ENCODE assay signal across 8 mouse cellular contexts in genomic region chr7:43782275-43783265, GRCm38 (mm10). TPM values are rescaled to one million over a fixed set of nuclear protein-coding genes. Genes with fewer than 3 reads are reported as not detected.
DNase-seq lines count a peak whose midpoint lies in the region; ATAC-seq lines count a peak whose summit lies in the region.

No protein-coding gene starts in this region.

- H3K4me2 ChIP-seq in embryonic facial prominence, embryonic 12.5 days (replicated peaks): peak overlapping the region; percentile 58
- peak overlapping the region; percentile 57 for H3K4me2 ChIP-seq in heart, embryonic 11.5 days
- H3K4me2 ChIP-seq in kidney, embryonic 14.5 days (replicated peaks; ENCODE audit: low read depth, low read length): peak overlapping the region; percentile 52
- H3K4me2 ChIP-seq in liver, embryonic 13.5 days: peak overlapping the region; percentile 54
- peak overlapping the region; percentile 82 for H3K4me2 ChIP-seq in stomach, embryonic 16.5 days (ENCODE audit: low read depth, low read length)

- WGBS in embryonic facial prominence, embryonic 12.5 days: 6% methylated on average over 36 of the region's 36 CpGs
- 7% methylated on average over 36 of the region's 36 CpGs for WGBS in heart, embryonic 11.5 days (ENCODE audit: insufficient replicate concordance)
- WGBS in kidney, embryonic 14.5 days: 7% methylated on average over 36 of the region's 36 CpGs
- 7% methylated on average over 36 of the region's 36 CpGs for whole genome bisulfite sequencing in liver, embryonic 13.5 days (ENCODE audit: insufficient replicate concordance)
- WGBS in stomach, embryonic 16.5 days: 7% methylated on average over 36 of the region's 36 CpGs

- peaks cover 10% of the 10 kb centered on the region; the same call in 1 of the 2 replicates for H3K27me3 ChIP-seq in embryonic facial prominence, embryonic 12.5 days
- peaks cover 16% of the 10 kb centered on the region for H3K27me3 ChIP-seq in heart, embryonic 11.5 days (ENCODE audit: control insufficient read depth, insufficient read depth, low read length)
- H3K27me3 ChIP-seq in kidney, embryonic 14.5 days (ENCODE audit: control insufficient read depth, insufficient read depth, low read length): 0 out of 2 replicates have a peak, but pooled peaks cover 6% of the 10 kb centered on the region
- peaks cover 16% of the 10 kb centered on the region for H3K27me3 ChIP-seq in liver, embryonic 13.5 days
- no peaks in the 10 kb centered on the region for H3K27me3 ChIP-seq in stomach, embryonic 16.5 days (ENCODE audit: control insufficient read depth, insufficient read depth, low read length)

- no peaks in the 10 kb centered on the region for H3K36me3 ChIP-seq in embryonic facial prominence, embryonic 12.5 days
- H3K36me3 ChIP-seq in heart, embryonic 11.5 days (ENCODE audit: control insufficient read depth, insufficient read depth, low read length): no peaks in the 10 kb centered on the region
- H3K36me3 ChIP-seq in kidney, embryonic 14.5 days (ENCODE audit: control insufficient read depth, insufficient read depth, low read length): no peaks in the 10 kb centered on the region
- H3K36me3 ChIP-seq in liver, embryonic 13.5 days: no peaks in the 10 kb centered on the region
- H3K36me3 ChIP-seq in stomach, embryonic 16.5 days (ENCODE audit: control insufficient read depth, insufficient read depth, low read length): no peaks in the 10 kb centered on the region

- peak overlapping the region; percentile 25 for H3K4me3 ChIP-seq in embryonic facial prominence, embryonic 12.5 days
- H3K4me3 ChIP-seq in heart, embryonic 11.5 days (ENCODE audit: low read depth, low read length): peak overlapping the region; percentile 16; the same call in 1 of the 2 replicates
- peak overlapping the region; percentile 25; the same call in 1 of the 2 replicates for H3K4me3 ChIP-seq in kidney, embryonic 14.5 days (ENCODE audit: low read length)
- H3K4me3 ChIP-seq in liver, embryonic 13.5 days (replicated peaks): 0 out of 2 replicates have a peak overlapping the region, but pooled peaks have one; percentile 14
- H3K4me3 ChIP-seq in stomach, embryonic 16.5 days (replicated peaks; ENCODE audit: low read length): peak overlapping the region; percentile 42

- ATAC-seq in embryonic facial prominence, embryonic 12.5 days (ENCODE audit: insufficient number of reproducible peaks, insufficient read depth, low FRiP score, low TSS enrichment): peak; percentile 77
- peak; percentile 68; the same call in 1 of the 2 replicates for ATAC-seq in heart, embryonic 11.5 days (replicated peaks; ENCODE audit: insufficient number of reproducible peaks, low FRiP score, low TSS enrichment)
- ATAC-seq in kidney, embryonic 14.5 days (ENCODE audit: low FRiP score, low TSS enrichment): peak; percentile 81
- no peak for ATAC-seq in liver, embryonic 13.5 days (ENCODE audit: low read depth)
- peak; percentile 74 for ATAC-seq in stomach, embryonic 16.5 days (ENCODE audit: insufficient read depth, low FRiP score)

- no peak overlapping the region for H3K27ac ChIP-seq in embryonic facial prominence, embryonic 12.5 days
- no peak overlapping the region for H3K27ac ChIP-seq in heart, embryonic 11.5 days (ENCODE audit: low read depth, low read length)
- no peak overlapping the region for H3K27ac ChIP-seq in kidney, embryonic 14.5 days (ENCODE audit: low read depth, low read length)
- no peak overlapping the region for H3K27ac ChIP-seq in liver, embryonic 13.5 days
- peak overlapping the region; percentile 55; the same call in 1 of the 2 replicates for H3K27ac ChIP-seq in stomach, embryonic 16.5 days (ENCODE audit: low read length)

- no peak overlapping the region for H3K9ac ChIP-seq in embryonic facial prominence, embryonic 12.5 days
- no peak overlapping the region for H3K9ac ChIP-seq in heart, embryonic 11.5 days (ENCODE audit: low read depth, low read length)
- H3K9ac ChIP-seq in kidney, embryonic 14.5 days (ENCODE audit: low read depth, low read length): peak overlapping the region; percentile 13; the same call in 1 of the 2 replicates
- no peak overlapping the region for H3K9ac ChIP-seq in liver, embryonic 13.5 days
- peak overlapping the region; percentile 69 for H3K9ac ChIP-seq in stomach, embryonic 16.5 days (ENCODE audit: low read length)

- H3K9me3 ChIP-seq in embryonic facial prominence, embryonic 12.5 days: no peaks in the 10 kb centered on the region
- no peaks in the 10 kb centered on the region for H3K9me3 ChIP-seq in heart, embryonic 11.5 days (replicated peaks; ENCODE audit: control insufficient read depth, low read length)
- no peaks in the 10 kb centered on the region for H3K9me3 ChIP-seq in kidney, embryonic 14.5 days (ENCODE audit: control insufficient read depth, low read length)
- H3K9me3 ChIP-seq in liver, embryonic 13.5 days (replicated peaks): no peaks in the 10 kb centered on the region
- no peaks in the 10 kb centered on the region for H3K9me3 ChIP-seq in stomach, embryonic 16.5 days (replicated peaks; ENCODE audit: control insufficient read depth, low read length)

- peak; percentile 63 to 75 for DNase-seq in left cerebral cortex, adult 18-20 months (ENCODE audit: low spot score in 2 of 2)
- no peak for DNase-seq in left cerebral cortex, adult 11 months (ENCODE audit: low spot score)
- DNase-seq in liver, embryonic 13.5 days: peak; percentile 27
- DNase-seq in natural killer cell, adult 2 months (ENCODE audit: low spot score in 2 of 2): peak; percentile 39 to 61

- H3K4me1 ChIP-seq in embryonic facial prominence, embryonic 12.5 days: no peaks in the 10 kb centered on the region; the same call in 1 of the 2 replicates
- H3K4me1 ChIP-seq in heart, embryonic 11.5 days (ENCODE audit: control insufficient read depth, insufficient read depth, low read length): no peaks in the 10 kb centered on the region
- 0 out of 2 replicates have a peak, but pooled peaks cover 4% of the 10 kb centered on the region for H3K4me1 ChIP-seq in kidney, embryonic 14.5 days (ENCODE audit: control insufficient read depth, insufficient read depth, low read length)
- H3K4me1 ChIP-seq in liver, embryonic 13.5 days (replicated peaks): peaks cover 5% of the 10 kb centered on the region; the same call in 1 of the 2 replicates
- peaks cover 8% of the 10 kb centered on the region; the same call in 1 of the 2 replicates for H3K4me1 ChIP-seq in stomach, embryonic 16.5 days (ENCODE audit: control insufficient read depth, insufficient read depth, low read length)

RNA-seq across cellular contexts. Expression of gene Klk10, which starts 1.7 kb away (rescaled TPM):
- total RNA-seq in left cerebral cortex, adult 18-20 months (2021): not detected
- polyA plus RNA-seq in embryonic facial prominence, embryonic 12.5 days (2016; fragmentation: Nextera tagmentation; extraction: Ambion mirVana): 0.46 and 0.87 TPM in 2 replicates
- 0.26 TPM in 1 of 2 replicates, not detected in the other for polyA plus RNA-seq in heart, embryonic 11.5 days (2014; fragmentation: Nextera tagmentation; extraction: Ambion mirVana)
- 0.41 and 1.3 TPM in 2 replicates for polyA plus RNA-seq in kidney, embryonic 14.5 days (2014; fragmentation: Nextera tagmentation; extraction: Ambion mirVana)
- polyA plus RNA-seq in liver, embryonic 13.5 days (2015; fragmentation: Nextera tagmentation; extraction: Ambion mirVana): not detected in 2 replicates
- 42.4 and 129 TPM in 2 replicates for polyA plus RNA-seq in stomach, embryonic 16.5 days (2015; fragmentation: Nextera tagmentation; extraction: Ambion mirVana)

RNA-seq across cellular contexts. Expression of gene Klk11, which starts 8.2 kb away (rescaled TPM):
- not detected for total RNA-seq in left cerebral cortex, adult 18-20 months (2021)
- 0.13 and 0.27 TPM in 2 replicates for polyA plus RNA-seq in embryonic facial prominence, embryonic 12.5 days (2016; fragmentation: Nextera tagmentation; extraction: Ambion mirVana)
- not detected in 2 replicates for polyA plus RNA-seq in heart, embryonic 11.5 days (2014; fragmentation: Nextera tagmentation; extraction: Ambion mirVana)
- 0.27 TPM in 1 of 2 replicates, not detected in the other for polyA plus RNA-seq in kidney, embryonic 14.5 days (2014; fragmentation: Nextera tagmentation; extraction: Ambion mirVana)
- not detected in 2 replicates for polyA plus RNA-seq in liver, embryonic 13.5 days (2015; fragmentation: Nextera tagmentation; extraction: Ambion mirVana)
- polyA plus RNA-seq in stomach, embryonic 16.5 days (2015; fragmentation: Nextera tagmentation; extraction: Ambion mirVana): 25.3 and 37.4 TPM in 2 replicates

RNA-seq across cellular contexts. Expression of gene Klk9, which starts 9.1 kb away (rescaled TPM):
- not detected for total RNA-seq in left cerebral cortex, adult 18-20 months (2021)
- 0.14 TPM in 1 of 2 replicates, not detected in the other for polyA plus RNA-seq in embryonic facial prominence, embryonic 12.5 days (2016; fragmentation: Nextera tagmentation; extraction: Ambion mirVana)
- polyA plus RNA-seq in heart, embryonic 11.5 days (2014; fragmentation: Nextera tagmentation; extraction: Ambion mirVana): not detected in 2 replicates
- polyA plus RNA-seq in kidney, embryonic 14.5 days (2014; fragmentation: Nextera tagmentation; extraction: Ambion mirVana): 0.26 TPM in 1 of 2 replicates, not detected in the other
- polyA plus RNA-seq in liver, embryonic 13.5 days (2015; fragmentation: Nextera tagmentation; extraction: Ambion mirVana): not detected in 2 replicates
- 2.7 and 5.3 TPM in 2 replicates for polyA plus RNA-seq in stomach, embryonic 16.5 days (2015; fragmentation: Nextera tagmentation; extraction: Ambion mirVana)

RNA-seq across cellular contexts. Expression of gene Klk12, which starts 13.9 kb away (rescaled TPM):
- total RNA-seq in left cerebral cortex, adult 18-20 months (2021): not detected
- not detected in 2 replicates for polyA plus RNA-seq in embryonic facial prominence, embryonic 12.5 days (2016; fragmentation: Nextera tagmentation; extraction: Ambion mirVana)
- polyA plus RNA-seq in heart, embryonic 11.5 days (2014; fragmentation: Nextera tagmentation; extraction: Ambion mirVana): not detected in 2 replicates
- polyA plus RNA-seq in kidney, embryonic 14.5 days (2014; fragmentation: Nextera tagmentation; extraction: Ambion mirVana): not detected in 2 replicates
- polyA plus RNA-seq in liver, embryonic 13.5 days (2015; fragmentation: Nextera tagmentation; extraction: Ambion mirVana): not detected in 2 replicates
- 7.3 and 16.2 TPM in 2 replicates for polyA plus RNA-seq in stomach, embryonic 16.5 days (2015; fragmentation: Nextera tagmentation; extraction: Ambion mirVana)

RNA-seq across cellular contexts. Expression of gene Klk8, which starts 14.8 kb away (rescaled TPM):
- 1 to 10 TPM; 3.2 to 3.7 TPM for total RNA-seq in left cerebral cortex, adult 18-20 months (2021)
- polyA plus RNA-seq in embryonic facial prominence, embryonic 12.5 days (2016; fragmentation: Nextera tagmentation; extraction: Ambion mirVana): 14.5 and 17.2 TPM in 2 replicates
- 26.3 and 32.1 TPM in 2 replicates for polyA plus RNA-seq in heart, embryonic 11.5 days (2014; fragmentation: Nextera tagmentation; extraction: Ambion mirVana)
- 38.2 and 43.5 TPM in 2 replicates for polyA plus RNA-seq in kidney, embryonic 14.5 days (2014; fragmentation: Nextera tagmentation; extraction: Ambion mirVana)
- 9.3 and 11.1 TPM in 2 replicates for polyA plus RNA-seq in liver, embryonic 13.5 days (2015; fragmentation: Nextera tagmentation; extraction: Ambion mirVana)
- 31.0 and 55.1 TPM in 2 replicates for polyA plus RNA-seq in stomach, embryonic 16.5 days (2015; fragmentation: Nextera tagmentation; extraction: Ambion mirVana)

Comparison
In these comparisons a context has a peak if more than half of its experiments do, and no peak if none do; other contexts are left out.
1. H3K9ac ChIP-seq: peak in kidney, embryonic 14.5 days (single experiment) and stomach, embryonic 16.5 days (single experiment); none in embryonic facial prominence, embryonic 12.5 days (single experiment), heart, embryonic 11.5 days (single experiment) and liver, embryonic 13.5 days (single experiment).
2. RNA of gene Klk10, which starts 1.7 kb away (polyA plus RNA-seq): 42.4 to 129 TPM in stomach, embryonic 16.5 days; 0.41 to 1.3 TPM in kidney, embryonic 14.5 days, 0.46 to 0.87 TPM in embryonic facial prominence, embryonic 12.5 days, 0.26 TPM in heart, embryonic 11.5 days and not detected in liver, embryonic 13.5 days; every median in the first group is over 10 times any median in the second.
3. RNA of gene Klk11, which starts 8.2 kb away (polyA plus RNA-seq): 25.3 to 37.4 TPM in stomach, embryonic 16.5 days; 0.13 to 0.27 TPM in embryonic facial prominence, embryonic 12.5 days, not detected in heart, embryonic 11.5 days, 0.27 TPM in kidney, embryonic 14.5 days and not detected in liver, embryonic 13.5 days; every median in the first group is over 10 times any median in the second.
4. Peak in every context shown above with its lines, with median percentiles within 50 percentile points of each other: H3K4me2 ChIP-seq and H3K4me3 ChIP-seq.